Mouse (Mus musculus) thymus, adult 2 months (tissue): ENCODE measurements around the gene Podn.

ENCODE experiments used
- CTCF ChIP-seq: fragments of 200-500 bp; IDR thresholded peaks from 2 replicates; pipeline ENCODE4 v1.5.1; 2012; ENCODE audit warnings: mild to moderate bottlenecking, control low read depth, low read length, moderate library complexity, borderline replicate concordance; ENCODE audit not compliant: control insufficient read depth, poor library complexity, insufficient read depth; ENCODE audit errors: extremely low read depth
- POLR2A ChIP-seq: fragments of 200-500 bp; IDR thresholded peaks from 2 replicates; pipeline ENCODE4 v1.6.1; 2012; ENCODE audit warnings: mild to moderate bottlenecking, low read length, control low read depth, moderate library complexity; ENCODE audit not compliant: control insufficient read depth, poor library complexity, insufficient read depth; ENCODE audit errors: extremely low read depth

DNA sequence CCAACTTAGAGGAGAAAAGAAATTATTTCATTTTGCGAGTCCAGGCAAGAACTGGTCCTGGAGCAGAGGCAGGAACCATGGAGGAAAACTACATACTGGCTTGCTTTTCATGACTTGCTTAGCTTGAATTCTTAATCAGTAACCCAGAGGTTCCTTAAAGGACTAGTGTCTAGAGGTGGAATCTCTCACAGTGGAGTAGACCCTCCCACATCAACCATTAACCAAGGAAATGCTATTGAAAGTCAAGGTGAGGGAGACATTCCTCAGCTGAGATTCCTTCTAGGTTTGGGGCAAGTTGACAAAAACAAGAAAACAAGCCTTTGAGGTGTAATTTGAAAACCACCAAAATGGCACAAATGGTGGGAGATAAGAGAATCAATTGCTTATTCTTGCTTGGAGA lies 48.6 kb upstream of the Podn start, which contains the start of gene Scp2:
- TF ChIP-seq CTCF (no peak), POLR2A (no peak)
